Mouse (Mus musculus): Measurements from ENCODE around the gene Akap11.

GRCm38 (mm10) chr14:78538572-78539320 lies 2.1 kb upstream of the Akap11 start:
- no peak for TF ChIP-seq CTCF (IDR thresholded peaks at IDR 0.05; ENCODE audit: low read depth)
- no peak for TF ChIP-seq EP300 (IDR thresholded peaks at IDR 0.05; ENCODE audit: low read depth)

Measured in liver, embryonic 14.5 days (tissue).